Mouse (Mus musculus) CD4-positive, CD25-positive, alpha-beta regulatory T cell, adult 4 months (primary cell): ENCODE measurements around the gene Bub1. TPM values are rescaled to one million over a fixed set of nuclear protein-coding genes. Genes with fewer than 3 reads are reported as not detected.
A peak's percentile ranks its signal among the peaks of the same experiment; 100 is the strongest.

ENCODE experiments used
- ATAC-seq: one replicate; pipeline ENCODE4 v1.8.0; 2017
- polyA plus RNA-seq, 2 experiments: library from polyadenylated mRNA; unstranded; fragments of 100-300 nt; shearing (Covaris generic); gene quantifications; one replicate each; pipeline ENCODE4 v1.2.1; 2017

The Bub1 gene
- 1 to 10 TPM in 1 of 2 experiments, under 1 TPM in 1; 0.83 to 5.0 TPM for polyA plus RNA-seq

DNA sequence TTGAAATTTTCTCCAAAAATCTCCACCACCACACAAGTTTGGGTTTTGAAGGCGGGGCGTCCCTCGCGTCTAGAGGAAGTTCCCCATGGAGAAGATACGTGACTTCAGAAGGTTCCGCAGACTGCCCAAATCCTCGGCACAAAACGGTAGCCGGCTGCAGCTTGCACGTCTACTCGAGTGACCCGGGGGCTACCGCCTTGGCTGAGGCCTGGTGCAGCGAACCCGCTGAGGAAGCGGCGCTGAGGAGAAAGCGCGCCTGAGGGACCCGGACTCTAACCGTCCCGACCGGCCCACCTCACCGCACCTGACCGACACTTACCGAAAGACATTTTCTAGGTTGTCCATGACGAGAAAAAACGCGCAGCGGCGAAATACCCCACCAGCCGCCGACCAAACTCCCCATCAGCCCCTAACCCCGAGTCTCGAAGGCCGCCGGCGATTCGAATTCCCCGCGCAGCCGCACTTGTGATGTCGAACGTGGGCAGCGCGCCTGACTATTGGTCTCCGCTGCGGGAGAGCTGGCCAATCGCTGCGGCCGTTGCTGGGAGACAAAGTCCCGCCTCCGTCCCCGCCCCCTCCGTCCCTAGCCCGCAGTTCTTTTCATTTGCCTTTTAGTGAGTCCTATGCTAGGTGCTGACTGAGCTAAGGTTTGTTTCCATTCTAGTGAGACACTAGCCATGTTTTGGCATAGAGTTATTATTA is at the start of gene Bub1:
TSS of gene Bub1 (minus strand) at position 465 of the 702 bp plus-strand sequence.
- ATAC-seq, result peak; percentile 99

GRCm38 (mm10) chr2:127881063-127881462 is 49.4 kb upstream of the Bub1 start:
- peak; percentile 61 for ATAC-seq

DNA sequence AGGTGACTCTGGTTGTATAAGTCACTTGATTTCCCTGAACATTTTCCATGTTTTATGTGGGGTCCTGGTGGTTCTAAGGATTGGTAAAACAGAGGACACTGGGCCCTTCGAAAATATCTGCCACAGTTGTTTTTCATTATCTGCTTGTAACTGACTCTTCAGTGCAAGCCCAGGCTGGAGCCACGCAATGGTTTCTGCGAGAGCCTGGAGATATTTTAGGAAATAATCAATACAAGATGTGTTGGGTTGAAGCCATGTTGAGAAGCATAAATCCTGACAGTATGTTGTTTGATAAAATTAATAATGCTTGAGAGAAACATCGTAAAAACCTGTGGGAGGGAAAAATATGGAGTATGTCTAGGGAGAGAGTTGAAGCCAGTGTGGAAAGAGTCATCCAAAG is 32.7 kb upstream of the Bub1 start:
- no peak for ATAC-seq

DNA sequence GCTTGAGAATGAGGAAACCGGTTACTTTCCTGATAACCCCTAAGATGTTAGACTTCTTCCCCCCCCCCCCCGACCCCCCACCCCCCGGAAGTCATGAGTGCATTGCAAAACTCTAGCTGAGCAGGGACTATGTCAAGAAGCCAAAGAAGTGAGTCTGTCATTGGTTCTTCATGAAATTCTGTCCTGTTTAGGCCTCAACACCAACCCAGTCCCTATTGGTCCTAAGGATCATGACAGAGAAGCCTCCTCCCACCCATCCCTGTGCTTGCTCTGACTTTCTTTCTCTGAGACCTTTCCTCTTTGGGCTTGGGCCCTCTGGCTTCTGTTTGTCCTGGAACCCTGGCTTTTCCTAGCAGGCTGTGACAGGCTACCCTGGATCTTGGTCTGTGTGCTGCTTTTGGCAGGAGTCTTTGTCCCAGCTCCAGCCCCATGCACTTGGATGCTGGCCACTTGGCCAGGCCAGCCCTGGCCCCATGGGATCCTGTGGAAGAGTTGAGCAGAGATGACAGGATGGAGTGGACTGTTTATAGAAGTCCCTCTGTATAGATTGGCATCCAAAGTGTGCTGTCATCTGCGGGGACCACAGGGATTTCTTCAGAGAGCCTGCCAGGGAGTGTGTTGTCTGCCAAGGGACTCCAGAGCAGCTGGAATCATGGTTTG is 22.8 kb upstream of the Bub1 start:
- no peak for ATAC-seq

- ATAC-seq, result no peak
These were observed 18.7 kb upstream of the Bub1 start for GRCm38 (mm10) chr2:127850371-127850770.

GRCm38 (mm10) chr2:127846571-127846970 is 14.9 kb upstream of the Bub1 start:
- ATAC-seq, result no peak

GRCm38 (mm10) chr2:127846008-127846407 is 14.3 kb upstream of the Bub1 start:
- no peak for ATAC-seq

GRCm38 (mm10) chr2:127845346-127845982 is 13.8 kb upstream of the Bub1 start:
- ATAC-seq, result no peak

DNA sequence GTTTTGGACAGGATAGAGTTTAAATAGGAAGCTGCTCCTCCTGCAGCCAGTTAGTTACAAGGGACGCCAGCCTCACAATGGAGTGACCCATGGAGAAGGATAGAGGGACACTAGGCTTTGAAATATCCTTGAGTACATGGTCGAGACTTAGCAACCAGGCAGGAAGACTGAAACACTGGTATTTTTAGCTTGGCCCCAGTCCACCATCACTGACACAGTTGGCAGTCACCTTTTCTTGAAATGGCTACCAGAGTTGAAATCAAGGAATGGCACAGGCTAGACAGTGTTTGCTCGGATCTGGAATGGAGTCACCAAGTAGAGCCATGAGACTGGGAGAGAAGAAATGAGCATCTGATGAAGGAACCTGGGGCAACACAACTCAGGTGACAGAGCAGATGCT is 10.8 kb upstream of the Bub1 start:
- no peak for ATAC-seq

GRCm38 (mm10) chr2:127841402-127841801 is 9.7 kb upstream of the Bub1 start:
- no peak for ATAC-seq

- no peak for ATAC-seq
These were observed 7.8 kb upstream of the Bub1 start for GRCm38 (mm10) chr2:127839425-127839824.

DNA sequence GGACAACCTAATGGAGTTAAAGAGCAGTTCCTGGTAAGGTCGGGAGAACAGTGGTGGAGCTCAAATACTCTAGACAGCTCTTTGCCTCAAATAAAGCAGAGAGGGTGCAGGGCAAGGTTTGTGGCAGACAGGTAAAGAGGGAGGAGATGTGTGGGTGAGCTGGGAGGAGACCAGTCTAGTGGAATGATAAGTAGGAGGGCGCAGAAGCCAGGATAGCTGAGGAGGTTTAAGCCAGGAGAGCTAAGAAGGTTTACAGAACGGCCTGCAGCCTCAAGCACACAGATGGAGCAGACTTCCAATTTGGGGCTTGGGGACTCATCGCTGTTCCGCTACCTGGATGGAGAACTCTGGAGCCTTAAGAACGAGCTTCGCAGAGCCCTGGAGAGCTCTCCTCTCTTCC is 6.9 kb upstream of the Bub1 start, which contains the start of gene Acoxl:
TSS of gene Acoxl (plus strand) at position 301 of the 400 bp plus-strand sequence.
- no peak for ATAC-seq

DNA sequence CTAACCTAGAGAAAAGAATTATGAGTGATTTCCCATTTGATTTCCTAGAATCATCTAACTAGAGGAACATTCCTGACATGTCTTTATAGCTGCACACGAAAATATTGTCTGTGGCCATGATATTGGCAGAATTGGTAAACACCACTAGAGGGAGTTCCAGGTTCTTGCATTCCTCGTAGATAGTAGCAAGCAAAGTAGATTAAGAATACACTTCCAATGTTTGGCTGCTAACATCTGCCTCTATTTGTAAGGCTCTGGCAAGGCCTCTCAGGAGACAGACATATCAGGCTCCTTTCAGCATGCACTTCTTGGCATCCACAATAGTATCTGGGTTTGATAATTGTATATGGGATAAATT is 1.1 kb upstream of the Bub1 start:
- ATAC-seq, result no peak

DNA sequence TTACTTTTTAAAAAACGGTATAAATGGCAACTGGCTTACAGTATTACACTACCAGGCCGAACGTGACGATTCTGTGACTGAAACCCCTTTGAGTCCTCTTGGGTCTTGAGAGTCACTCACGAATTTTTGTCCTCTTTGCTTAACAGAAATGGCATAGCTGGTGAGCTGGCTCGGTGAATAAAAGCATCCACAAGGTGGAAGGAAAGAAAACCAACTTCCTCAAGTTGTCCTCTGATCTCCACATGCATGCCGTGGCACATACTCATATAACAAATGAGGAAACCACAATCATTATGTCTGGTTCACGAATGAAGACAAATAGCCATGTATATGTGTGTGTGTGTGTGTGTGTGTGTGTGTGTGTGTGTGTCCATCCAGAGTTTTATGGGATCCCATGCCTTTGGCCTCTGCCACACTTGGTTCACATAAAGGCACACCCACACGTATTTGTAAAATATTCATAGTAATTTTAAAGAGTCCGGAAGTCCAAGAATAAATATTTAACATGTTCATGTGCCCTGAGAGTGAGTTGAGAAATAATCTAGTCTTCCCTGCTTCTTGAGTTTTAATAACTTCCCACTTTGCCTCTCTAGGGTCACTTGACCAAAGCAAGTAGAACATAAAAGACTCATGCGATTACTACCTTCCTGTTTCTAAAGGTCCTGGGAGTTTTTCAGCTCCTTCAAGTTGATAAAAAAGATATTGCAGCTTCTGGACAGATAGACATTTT is 603 bp upstream of the Bub1 start:
- ATAC-seq, result peak; percentile 38

DNA sequence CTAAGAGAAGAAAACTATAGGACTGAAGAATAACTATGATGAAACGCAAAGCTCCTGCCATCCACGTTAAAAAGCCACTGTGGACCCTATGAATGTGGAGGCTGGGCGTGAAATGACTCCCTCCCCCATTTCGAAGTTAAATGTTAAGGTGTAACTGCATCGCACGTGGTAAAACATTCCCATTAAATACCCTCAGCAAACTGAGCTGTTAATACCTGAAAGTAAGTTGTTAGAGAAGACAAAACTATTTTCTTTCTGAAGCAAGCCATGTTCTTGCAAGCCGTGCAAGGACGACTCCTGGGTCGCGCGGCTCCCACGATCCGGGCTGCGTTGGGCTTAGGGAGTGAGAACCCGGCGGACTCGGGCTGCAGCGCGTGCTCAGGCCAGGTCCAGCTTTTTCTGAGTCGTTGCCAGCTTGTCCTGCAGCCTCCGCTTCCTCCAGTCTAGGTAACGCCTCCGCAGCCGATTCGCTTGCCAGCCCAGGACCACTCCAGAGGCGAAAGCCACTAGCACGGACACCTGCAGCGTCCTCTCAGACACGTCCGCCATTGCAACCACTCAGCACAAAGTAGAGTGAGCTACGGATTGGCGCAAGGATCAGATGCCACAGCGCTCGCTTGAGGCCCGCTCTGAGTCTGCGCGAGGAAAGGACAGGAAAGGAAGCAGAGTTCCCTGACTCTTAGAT is 39.6 kb downstream of the Bub1 start, which contains the start of gene Mtln:
TSS of gene Mtln (minus strand) at position 570 of the 685 bp plus-strand sequence.
- ATAC-seq, result peak; percentile 83

DNA sequence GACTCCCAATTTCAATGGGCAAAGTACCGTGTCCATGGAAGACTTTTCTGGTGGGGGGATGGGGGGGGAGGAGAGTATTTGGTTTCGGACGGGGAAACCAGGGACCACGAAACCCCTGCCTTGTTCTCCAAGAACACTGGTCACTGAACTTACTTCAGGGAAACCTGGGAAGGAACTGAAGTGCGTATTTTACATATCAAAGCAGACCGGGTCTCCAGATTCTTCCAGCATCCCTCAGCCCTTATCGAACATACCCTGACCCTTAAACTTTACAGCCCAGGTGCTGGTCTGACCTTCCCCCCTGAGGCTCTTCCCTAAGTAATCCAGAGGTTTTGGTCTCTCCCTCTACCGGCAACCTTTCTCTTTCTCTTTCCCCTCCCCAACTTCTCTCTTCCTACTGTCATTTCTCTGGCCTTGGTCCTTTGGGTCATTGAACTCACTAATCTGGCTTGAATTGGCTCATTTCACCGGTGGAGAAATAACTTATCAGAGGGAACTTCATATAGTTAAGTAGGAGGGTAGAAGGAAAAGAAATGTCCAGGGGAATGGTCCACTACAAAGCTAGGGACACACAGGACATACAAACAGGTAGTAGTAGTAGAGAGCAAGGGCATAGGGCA is 41.9 kb downstream of the Bub1 start:
- no peak for ATAC-seq

GRCm38 (mm10) chr2:127789138-127789537 is 42.5 kb downstream of the Bub1 start:
- peak; percentile 27 for ATAC-seq

- peak; percentile 85 for ATAC-seq
These were observed 43.1 kb downstream of the Bub1 start, which contains the start of gene Nphp1 for GRCm38 (mm10) chr2:127788440-127789116. TSS of gene Nphp1 (minus strand) at chr2:127788897.

DNA sequence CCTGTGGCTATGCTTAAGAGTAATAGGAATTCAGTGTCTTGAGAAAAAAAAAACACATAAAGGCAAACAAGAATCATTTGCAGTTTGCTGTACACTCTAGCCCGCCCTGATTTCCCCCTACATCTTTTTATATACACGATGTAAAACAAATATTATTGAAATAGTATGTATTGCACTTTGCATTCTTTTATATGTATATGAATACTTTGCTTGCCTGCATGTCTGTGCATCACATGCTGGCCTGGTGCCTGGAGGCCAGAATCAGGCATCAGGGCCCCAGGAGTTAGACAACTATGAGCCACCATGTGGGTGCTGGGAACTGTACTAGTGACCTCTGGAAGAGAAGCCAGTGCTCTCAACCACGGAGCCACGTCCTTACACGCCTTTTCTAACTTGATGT is 44.4 kb downstream of the Bub1 start:
- no peak for ATAC-seq

DNA sequence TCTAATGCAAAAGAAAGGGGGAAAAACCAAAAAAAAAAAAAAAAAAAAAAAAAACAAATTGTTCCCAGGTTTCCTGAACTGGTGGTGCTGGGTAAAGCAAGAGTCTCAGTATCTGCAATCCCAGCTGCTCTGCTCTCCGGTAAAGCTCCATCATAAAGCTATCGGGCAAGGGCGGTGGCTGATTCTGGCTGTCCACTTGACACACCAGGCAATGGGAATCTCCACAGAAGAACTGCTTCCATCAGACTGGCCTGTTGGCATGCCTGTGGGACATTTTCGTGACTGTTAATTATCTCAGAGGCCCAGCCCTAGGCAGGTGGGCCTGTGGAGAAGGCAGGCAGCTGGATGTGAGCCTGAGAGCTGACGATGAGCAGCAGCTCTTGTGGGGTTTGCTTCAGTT is 53.2 kb downstream of the Bub1 start:
- no peak for ATAC-seq

DNA sequence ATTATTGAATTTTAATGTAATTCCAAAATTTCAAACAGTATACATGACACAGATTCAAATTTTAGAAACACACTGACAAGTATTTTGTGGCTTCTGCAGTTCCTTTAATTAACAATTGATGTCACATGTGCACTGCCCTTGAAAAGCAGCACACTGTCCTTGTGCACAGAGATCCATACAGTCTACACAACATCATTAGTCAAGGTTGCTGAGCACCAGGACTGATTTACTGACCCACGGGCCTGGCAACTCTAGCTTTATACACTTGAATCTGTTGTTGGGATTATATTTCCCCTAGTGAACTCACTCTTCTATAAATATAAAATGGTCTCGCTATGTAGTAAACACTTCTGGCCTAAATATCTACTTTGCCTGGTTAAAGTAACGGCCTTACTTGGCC is 56.7 kb downstream of the Bub1 start:
- ATAC-seq, result no peak
